Mouse (Mus musculus) hindbrain, embryonic 16.5 days (tissue): Measurements from ENCODE around the gene Apc2. TPM values are rescaled to one million over a fixed set of nuclear protein-coding genes. Genes with fewer than 3 reads are reported as not detected.

Experiments
- ATAC-seq: fragments of 200-750 bp; cut with Nextera tagmentation; 2 replicates; pipeline ENCODE4 v1.8.0; 2017; ENCODE audit warnings: moderate TSS enrichment, moderate library complexity
- H3K27ac ChIP-seq: fragments of 300-500 bp; sonication (generic); 2 replicates; pipeline ENCODE4 v1.5.1; 2014; ENCODE audit warnings: low read depth, mild to moderate bottlenecking, control low read depth, low read length, moderate library complexity
- H3K27me3 ChIP-seq: fragments of 300-500 bp; sonication (generic); replicated peaks from 2 replicates; pipeline ENCODE4 v1.6.1; 2014; ENCODE audit warnings: low read length; ENCODE audit not compliant: control insufficient read depth, insufficient read depth
- H3K36me3 ChIP-seq: fragments of 300-500 bp; sonication (generic); 2 replicates; pipeline ENCODE4 v1.6.1; 2014; ENCODE audit warnings: mild to moderate bottlenecking, low read length, moderate library complexity, mixed read lengths; ENCODE audit not compliant: control insufficient read depth, insufficient read depth
- H3K4me1 ChIP-seq: fragments of 300-500 bp; sonication (generic); 2 replicates; pipeline ENCODE4 v1.6.1; 2014; ENCODE audit warnings: low read depth, low read length; ENCODE audit not compliant: control insufficient read depth, insufficient read depth
- H3K4me2 ChIP-seq: fragments of 300-500 bp; sonication (generic); 2 replicates; pipeline ENCODE4 v1.6.1; 2014; ENCODE audit warnings: mild to moderate bottlenecking, low read length, control low read depth, moderate library complexity
- H3K4me3 ChIP-seq: fragments of 300-500 bp; sonication (generic); 2 replicates; pipeline ENCODE4 v1.5.1; 2014; ENCODE audit warnings: mild to moderate bottlenecking, low read length, control low read depth, moderate library complexity
- H3K9ac ChIP-seq: fragments of 300-500 bp; sonication (generic); 2 replicates; pipeline ENCODE4 v1.6.1; 2014; ENCODE audit warnings: low read depth, mild to moderate bottlenecking, control low read depth, low read length, moderate library complexity
- H3K9me3 ChIP-seq: fragments of 300-500 bp; sonication (generic); 2 replicates; pipeline ENCODE4 v1.6.1; 2014; ENCODE audit warnings: mild to moderate bottlenecking, low read length, moderate library complexity; ENCODE audit not compliant: control insufficient read depth
- WGBS: fragments of 180-500 bp; shearing (Covaris S2); extraction: QIAGEN DNeasy Blood & Tissue Kit; methylation state at CpG from one replicate; pipeline ENCODE4 v1.1.7; 2014; 5-methylcytosine and 5-hydroxymethylcytosine counted together
- polyA plus RNA-seq: library from polyadenylated mRNA; unstranded; fragments of >200 nt; fragmentation: Nextera tagmentation; extraction: Ambion mirVana; gene quantifications from 2 replicates; pipeline ENCODE4 v1.2.1, GENCODE M21; 2015

Gene Apc2
- polyA plus RNA-seq, 1 experiment from 2014 or later = 139 TPM

GRCm38 (mm10) chr10:80330084-80330483, 34.3 kb downstream of the Apc2 start:
- WGBS = 3% methylated on average over 28 of the region's 41 CpGs
- Histone ChIP-seq H3K4me1 (peaks cover 8% of the 10 kb centered on the region), H3K27ac (no peak overlapping the region), H3K27me3 (no peaks in the 10 kb centered on the region), H3K4me3 (peak overlapping the region; percentile 59), H3K9me3 (no peaks in the 10 kb centered on the region), H3K9ac (peak overlapping the region; percentile 66), H3K4me2 (peak overlapping the region; percentile 95), H3K36me3 (no peaks in the 10 kb centered on the region)
- no peak for ATAC-seq

GRCm38 (mm10) chr10:80330888-80331287, 35.1 kb downstream of the Apc2 start:
- Histone ChIP-seq H3K36me3 (no peaks in the 10 kb centered on the region), H3K4me2 (peak overlapping the region; percentile 95; the same call in 1 of the 2 replicates), H3K27ac (no peak overlapping the region), H3K9ac (no peak overlapping the region), H3K4me1 (peaks cover 8% of the 10 kb centered on the region), H3K9me3 (no peaks in the 10 kb centered on the region), H3K4me3 (no peak overlapping the region), H3K27me3 (no peaks in the 10 kb centered on the region)
- 72% methylated on average over 2 of the region's 2 CpGs for WGBS
- ATAC-seq = no peak

- Histone ChIP-seq H3K4me3 (no peak overlapping the region), H3K4me1 (peaks cover 8% of the 10 kb centered on the region), H3K27me3 (no peaks in the 10 kb centered on the region), H3K9ac (no peak overlapping the region), H3K36me3 (no peaks in the 10 kb centered on the region), H3K4me2 (no peak overlapping the region), H3K27ac (no peak overlapping the region), H3K9me3 (no peaks in the 10 kb centered on the region)
- no peak for ATAC-seq
- WGBS = 72% methylated on average over 10 of the region's 10 CpGs
Observed at GRCm38 (mm10) chr10:80331636-80332524, 36.1 kb downstream of the Apc2 start.

- H3K9me3 ChIP-seq = no peaks in the 10 kb centered on the region
- H3K4me2 ChIP-seq = no peak overlapping the region
- no peak for ATAC-seq
- no peak overlapping the region for H3K9ac ChIP-seq
- H3K27me3 ChIP-seq = no peaks in the 10 kb centered on the region
- no peaks in the 10 kb centered on the region for H3K36me3 ChIP-seq
- WGBS = 75% methylated on average over 5 of the region's 5 CpGs
- peaks cover 8% of the 10 kb centered on the region for H3K4me1 ChIP-seq
- no peak overlapping the region for H3K27ac ChIP-seq
- H3K4me3 ChIP-seq = no peak overlapping the region
Observed at GRCm38 (mm10) chr10:80332525-80332989, 36.8 kb downstream of the Apc2 start.

GRCm38 (mm10) chr10:80336263-80336662, 40.5 kb downstream of the Apc2 start:
- ATAC-seq = no peak
- Histone ChIP-seq H3K27ac (no peak overlapping the region), H3K36me3 (no peaks in the 10 kb centered on the region), H3K4me1 (no peaks in the 10 kb centered on the region; the same call in 1 of the 2 replicates), H3K4me3 (no peak overlapping the region), H3K27me3 (peaks cover 9% of the 10 kb centered on the region), H3K4me2 (no peak overlapping the region), H3K9me3 (no peaks in the 10 kb centered on the region), H3K9ac (no peak overlapping the region)
- WGBS = 89% methylated on average over 12 of the region's 12 CpGs

GRCm38 (mm10) chr10:80339941-80340750, 44.4 kb downstream of the Apc2 start:
- H3K4me2 ChIP-seq = peak overlapping the region; percentile 27
- H3K27me3 ChIP-seq = peaks cover 46% of the 10 kb centered on the region
- peaks cover 20% of the 10 kb centered on the region for H3K4me1 ChIP-seq
- WGBS = 22% methylated on average over 19 of the region's 19 CpGs
- no peak overlapping the region for H3K27ac ChIP-seq
- H3K36me3 ChIP-seq = no peaks in the 10 kb centered on the region
- no peak overlapping the region; the same call in 1 of the 2 replicates for H3K9ac ChIP-seq
- 0 out of 2 replicates have a peak overlapping the region, but pooled peaks have one; percentile 12 for H3K4me3 ChIP-seq
- H3K9me3 ChIP-seq = no peaks in the 10 kb centered on the region
- peak; percentile 34 for ATAC-seq

GRCm38 (mm10) chr10:80341026-80341425, 45.2 kb downstream of the Apc2 start:
- H3K9ac ChIP-seq = no peak overlapping the region
- ATAC-seq = no peak
- H3K36me3 ChIP-seq = no peaks in the 10 kb centered on the region
- 15% methylated on average over 21 of the region's 21 CpGs for WGBS
- H3K4me3 ChIP-seq = no peak overlapping the region
- peaks cover 55% of the 10 kb centered on the region for H3K27me3 ChIP-seq
- no peaks in the 10 kb centered on the region for H3K9me3 ChIP-seq
- H3K4me1 ChIP-seq = peaks cover 20% of the 10 kb centered on the region
- no peak overlapping the region for H3K27ac ChIP-seq
- no peak overlapping the region for H3K4me2 ChIP-seq

- no peak for ATAC-seq
Observed at GRCm38 (mm10) chr10:80341491-80342304, 45.9 kb downstream of the Apc2 start.

More at GRCm38 (mm10) chr10:80341491-80342304, 45.9 kb downstream of the Apc2 start:
- peaks cover 59% of the 10 kb centered on the region for H3K27me3 ChIP-seq
- H3K4me2 ChIP-seq = peak overlapping the region; percentile 68
- no peak overlapping the region for H3K27ac ChIP-seq
- H3K4me3 ChIP-seq = peak overlapping the region; percentile 41
- H3K9ac ChIP-seq = no peak overlapping the region
- H3K4me1 ChIP-seq = peaks cover 20% of the 10 kb centered on the region
- no peaks in the 10 kb centered on the region for H3K36me3 ChIP-seq
- WGBS = 3% methylated on average over 42 of the region's 47 CpGs
- H3K9me3 ChIP-seq = no peaks in the 10 kb centered on the region
